Mouse (Mus musculus): ENCODE data around the gene Lasp1. TPM values are rescaled to one million over a fixed set of nuclear protein-coding genes. Genes with fewer than 3 reads are reported as not detected.
"Not testable (repeated sequence)": the region's sequence is repeated elsewhere in the genome, so short reads cannot be mapped to it uniquely, and the experiment has no call there.

The Lasp1 gene
- polyA plus RNA-seq, 1 experiment from 2014 or later, result 159 TPM

- Histone ChIP-seq H3K9me3 (ENCODE audit: control insufficient read depth, low read length) (no peaks in the 10 kb centered on the region), H3K36me3 (ENCODE audit: control insufficient read depth, insufficient read depth) (peaks cover 13% of the 10 kb centered on the region; the same call in 1 of the 2 replicates), H3K27me3 (replicated peaks; ENCODE audit: control insufficient read depth, insufficient read depth, low read length) (no peaks in the 10 kb centered on the region), H3K9ac (replicated peaks; ENCODE audit: low read depth, low read length) (no peak overlapping the region), H3K27ac (ENCODE audit: low read length) (no peak overlapping the region), H3K4me2 (ENCODE audit: low read length) (no peak overlapping the region), H3K4me3 (replicated peaks; ENCODE audit: low read length) (no peak overlapping the region), H3K4me1 (replicated peaks; ENCODE audit: control insufficient read depth, insufficient read depth, low read length) (no peaks in the 10 kb centered on the region)
- 95% methylated on average over 7 of the region's 7 CpGs for WGBS
- no peak for ATAC-seq
Observed at GRCm38 (mm10) chr11:97829365-97829764, 30.6 kb downstream of the Lasp1 start.

GRCm38 (mm10) chr11:97829913-97830476, 31.2 kb downstream of the Lasp1 start:
- no peak overlapping the region for H3K9ac ChIP-seq (replicated peaks; ENCODE audit: low read depth, low read length)
- H3K36me3 ChIP-seq (ENCODE audit: control insufficient read depth, insufficient read depth), result peaks cover 17% of the 10 kb centered on the region; the same call in 1 of the 2 replicates
- H3K27me3 ChIP-seq (replicated peaks; ENCODE audit: control insufficient read depth, insufficient read depth, low read length), result no peaks in the 10 kb centered on the region
- no peak for ATAC-seq
- H3K4me3 ChIP-seq (replicated peaks; ENCODE audit: low read length), result no peak overlapping the region
- WGBS, result 90% methylated on average over 12 of the region's 12 CpGs
- H3K4me1 ChIP-seq (replicated peaks; ENCODE audit: control insufficient read depth, insufficient read depth, low read length), result no peaks in the 10 kb centered on the region
- no peak overlapping the region for H3K27ac ChIP-seq (ENCODE audit: low read length)
- H3K4me2 ChIP-seq (ENCODE audit: low read length), result no peak overlapping the region
- H3K9me3 ChIP-seq (ENCODE audit: control insufficient read depth, low read length), result no peaks in the 10 kb centered on the region

- ATAC-seq, result no peak
- Histone ChIP-seq H3K36me3 (ENCODE audit: control insufficient read depth, insufficient read depth) (peaks cover 15% of the 10 kb centered on the region; the same call in 1 of the 2 replicates), H3K9me3 (ENCODE audit: control insufficient read depth, low read length) (no peaks in the 10 kb centered on the region), H3K27me3 (replicated peaks; ENCODE audit: control insufficient read depth, insufficient read depth, low read length) (no peaks in the 10 kb centered on the region), H3K4me2 (ENCODE audit: low read length) (no peak overlapping the region), H3K27ac (ENCODE audit: low read length) (no peak overlapping the region), H3K9ac (replicated peaks; ENCODE audit: low read depth, low read length) (no peak overlapping the region), H3K4me3 (replicated peaks; ENCODE audit: low read length) (no peak overlapping the region), H3K4me1 (replicated peaks; ENCODE audit: control insufficient read depth, insufficient read depth, low read length) (no peaks in the 10 kb centered on the region)
- 89% methylated on average over 6 of the region's 6 CpGs for WGBS
Observed at GRCm38 (mm10) chr11:97830501-97830900, 31.7 kb downstream of the Lasp1 start.

- Histone ChIP-seq H3K36me3 (ENCODE audit: control insufficient read depth, insufficient read depth) (peaks cover 10% of the 10 kb centered on the region; the same call in 1 of the 2 replicates), H3K4me2 (ENCODE audit: low read length) (no peak overlapping the region), H3K4me3 (replicated peaks; ENCODE audit: low read length) (no peak overlapping the region), H3K4me1 (replicated peaks; ENCODE audit: control insufficient read depth, insufficient read depth, low read length) (no peaks in the 10 kb centered on the region), H3K9ac (replicated peaks; ENCODE audit: low read depth, low read length) (no peak overlapping the region), H3K9me3 (ENCODE audit: control insufficient read depth, low read length) (no peaks in the 10 kb centered on the region), H3K27ac (ENCODE audit: low read length) (no peak overlapping the region), H3K27me3 (replicated peaks; ENCODE audit: control insufficient read depth, insufficient read depth, low read length) (no peaks in the 10 kb centered on the region)
- 87% methylated on average over 11 of the region's 11 CpGs for WGBS
- ATAC-seq, result no peak
Observed at GRCm38 (mm10) chr11:97832001-97832400, 33.2 kb downstream of the Lasp1 start.

GRCm38 (mm10) chr11:97833352-97833751, 34.6 kb downstream of the Lasp1 start:
- H3K4me2 ChIP-seq (ENCODE audit: low read length), result no peak overlapping the region
- H3K4me1 ChIP-seq (replicated peaks; ENCODE audit: control insufficient read depth, insufficient read depth, low read length), result no peaks in the 10 kb centered on the region
- no peak overlapping the region for H3K27ac ChIP-seq (ENCODE audit: low read length)
- peaks cover 13% of the 10 kb centered on the region; the same call in 1 of the 2 replicates for H3K36me3 ChIP-seq (ENCODE audit: control insufficient read depth, insufficient read depth)
- no peak overlapping the region for H3K9ac ChIP-seq (replicated peaks; ENCODE audit: low read depth, low read length)
- ATAC-seq, result no peak
- H3K27me3 ChIP-seq (replicated peaks; ENCODE audit: control insufficient read depth, insufficient read depth, low read length), result no peaks in the 10 kb centered on the region
- H3K9me3 ChIP-seq (ENCODE audit: control insufficient read depth, low read length), result no peaks in the 10 kb centered on the region
- no peak overlapping the region for H3K4me3 ChIP-seq (replicated peaks; ENCODE audit: low read length)
- WGBS, result 80% methylated on average over 15 of the region's 15 CpGs

GRCm38 (mm10) chr11:97836541-97836940, 37.7 kb downstream of the Lasp1 start:
- H3K4me3 ChIP-seq (replicated peaks; ENCODE audit: low read length), result no peak overlapping the region
- no peaks in the 10 kb centered on the region for H3K9me3 ChIP-seq (ENCODE audit: control insufficient read depth, low read length)
- no peak for ATAC-seq
- H3K9ac ChIP-seq (replicated peaks; ENCODE audit: low read depth, low read length), result no peak overlapping the region
- no peak overlapping the region for H3K27ac ChIP-seq (ENCODE audit: low read length)
- 52% methylated on average over 8 of the region's 8 CpGs for WGBS
- no peak overlapping the region for H3K4me2 ChIP-seq (ENCODE audit: low read length)
- H3K27me3 ChIP-seq (replicated peaks; ENCODE audit: control insufficient read depth, insufficient read depth, low read length), result no peaks in the 10 kb centered on the region
- peaks cover 5% of the 10 kb centered on the region for H3K4me1 ChIP-seq (replicated peaks; ENCODE audit: control insufficient read depth, insufficient read depth, low read length)
- H3K36me3 ChIP-seq (ENCODE audit: control insufficient read depth, insufficient read depth), result peaks cover 13% of the 10 kb centered on the region; the same call in 1 of the 2 replicates

GRCm38 (mm10) chr11:97837051-97837450, 38.3 kb downstream of the Lasp1 start:
- not testable (repeated sequence) for H3K9me3 ChIP-seq (ENCODE audit: control insufficient read depth, low read length); H3K27ac ChIP-seq (ENCODE audit: low read length); H3K9ac ChIP-seq (replicated peaks; ENCODE audit: low read depth, low read length); H3K27me3 ChIP-seq (replicated peaks; ENCODE audit: control insufficient read depth, insufficient read depth, low read length); H3K4me1 ChIP-seq (replicated peaks; ENCODE audit: control insufficient read depth, insufficient read depth, low read length); H3K4me3 ChIP-seq (replicated peaks; ENCODE audit: low read length); ATAC-seq; H3K4me2 ChIP-seq (ENCODE audit: low read length)
- WGBS, result 78% methylated on average over 9 of the region's 9 CpGs
- peaks cover 13% of the 10 kb centered on the region; the same call in 1 of the 2 replicates for H3K36me3 ChIP-seq (ENCODE audit: control insufficient read depth, insufficient read depth)

- H3K4me1 ChIP-seq (replicated peaks; ENCODE audit: control insufficient read depth, insufficient read depth, low read length), result peaks cover 14% of the 10 kb centered on the region
- no peak for ATAC-seq
- H3K9ac ChIP-seq (replicated peaks; ENCODE audit: low read depth, low read length), result no peak overlapping the region
- H3K4me3 ChIP-seq (replicated peaks; ENCODE audit: low read length), result no peak overlapping the region
- H3K9me3 ChIP-seq (ENCODE audit: control insufficient read depth, low read length), result no peaks in the 10 kb centered on the region
- H3K27me3 ChIP-seq (replicated peaks; ENCODE audit: control insufficient read depth, insufficient read depth, low read length), result no peaks in the 10 kb centered on the region
- no peak overlapping the region for H3K4me2 ChIP-seq (ENCODE audit: low read length)
- WGBS, result 85% methylated on average over 7 of the region's 7 CpGs
- H3K27ac ChIP-seq (ENCODE audit: low read length), result no peak overlapping the region
- peaks cover 13% of the 10 kb centered on the region; the same call in 1 of the 2 replicates for H3K36me3 ChIP-seq (ENCODE audit: control insufficient read depth, insufficient read depth)
Observed at GRCm38 (mm10) chr11:97837641-97838149, 38.9 kb downstream of the Lasp1 start.

GRCm38 (mm10) chr11:97838779-97839440, 40.1 kb downstream of the Lasp1 start:
- Histone ChIP-seq H3K9me3 (ENCODE audit: control insufficient read depth, low read length) (no peaks in the 10 kb centered on the region), H3K4me2 (ENCODE audit: low read length) (no peak overlapping the region), H3K4me1 (replicated peaks; ENCODE audit: control insufficient read depth, insufficient read depth, low read length) (peaks cover 14% of the 10 kb centered on the region), H3K27me3 (replicated peaks; ENCODE audit: control insufficient read depth, insufficient read depth, low read length) (no peaks in the 10 kb centered on the region), H3K27ac (ENCODE audit: low read length) (no peak overlapping the region), H3K9ac (replicated peaks; ENCODE audit: low read depth, low read length) (no peak overlapping the region), H3K36me3 (ENCODE audit: control insufficient read depth, insufficient read depth) (peaks cover 11% of the 10 kb centered on the region; the same call in 1 of the 2 replicates), H3K4me3 (replicated peaks; ENCODE audit: low read length) (no peak overlapping the region)
- ATAC-seq, result no peak
- WGBS, result 45% methylated on average over 10 of the region's 10 CpGs
